Mouse (Mus musculus) lung, adult 2 months (tissue): ENCODE measurements around the gene Mkrn3.

Experiments
- CTCF ChIP-seq: fragments of 200-500 bp; IDR thresholded peaks from 2 replicates; pipeline ENCODE4 v1.5.1; 2011; ENCODE audit warnings: mild to moderate bottlenecking, low read length, control low read depth; ENCODE audit not compliant: insufficient read depth
- POLR2A ChIP-seq: fragments of 200-500 bp; IDR thresholded peaks from 2 replicates; pipeline ENCODE4 v1.6.1; 2011; ENCODE audit warnings: low read depth, mild to moderate bottlenecking, control low read depth, low read length, borderline replicate concordance; ENCODE audit errors: extremely low read depth

DNA sequence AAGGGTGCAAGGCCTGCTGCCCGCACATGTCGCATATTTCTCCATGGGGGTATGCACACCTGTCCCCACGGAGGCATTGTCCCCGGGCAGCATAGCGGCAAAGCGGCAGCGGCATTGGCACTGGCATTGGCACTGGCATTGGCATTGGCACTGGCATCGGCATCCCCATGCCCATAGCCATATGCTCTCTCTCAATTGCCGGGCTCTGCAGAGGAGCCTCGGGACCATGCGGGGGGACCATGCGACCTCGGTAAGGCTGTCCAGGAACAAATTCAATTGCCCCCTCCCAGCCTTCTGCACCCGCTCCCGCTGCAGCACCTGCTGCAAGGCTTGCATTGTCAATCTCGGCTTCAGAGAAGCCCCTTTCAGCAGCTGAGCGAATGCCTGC lies 840 bp downstream of the Mkrn3 start:
- TF ChIP-seq CTCF, result no peak
- TF ChIP-seq POLR2A, result no peak
